ENCODE assay signal across 25 mouse cellular contexts in the genomic region with DNA sequence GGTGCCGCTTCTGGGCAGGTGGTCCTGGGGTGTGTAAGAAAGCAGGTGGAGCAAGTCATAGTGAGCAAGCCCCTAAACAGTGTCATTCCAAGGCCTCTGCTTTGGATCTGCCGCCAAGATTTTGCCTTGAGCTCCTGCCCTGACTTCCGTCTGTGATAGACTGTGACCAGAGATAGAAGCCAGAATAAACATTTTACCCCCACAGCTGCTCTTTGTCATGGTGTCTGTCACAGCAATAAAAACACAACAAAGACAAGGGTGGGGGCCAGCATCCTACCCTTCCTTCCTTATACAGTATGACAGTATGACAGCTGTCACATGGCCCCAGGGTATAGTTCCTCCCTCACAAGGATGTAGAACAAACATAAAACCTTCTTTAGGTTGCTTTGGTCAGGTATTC.
DNase-seq lines count a peak whose midpoint lies in the region; ATAC-seq and TF ChIP-seq lines count a peak whose summit lies in the region.
"Had no signal": no experiment of that assay in that cellular context is flagged by ENCODE, and none has a peak within 500 bp of the region (broad histone marks: within the 10 kb centered on the region; RNA-seq: fewer than 3 reads in every experiment).

No protein-coding gene starts in this region.

- H3K36me3 ChIP-seq in heart, postnatal 0 days (replicated peaks; ENCODE audit: control insufficient read depth, insufficient read depth, low read length), result no peaks in the 10 kb centered on the region
- H3K36me3 ChIP-seq in lung, embryonic 15.5 days, result no peaks in the 10 kb centered on the region
- H3K36me3 ChIP-seq: embryonic facial prominence, embryonic 10.5 days; forebrain, embryonic 15.5 days; hindbrain, embryonic 10.5 days; intestine, embryonic 15.5 days; liver, embryonic 13.5 days; midbrain, embryonic 15.5 days; neural tube, embryonic 12.5 days; stomach, embryonic 15.5 days had no signal

- no peak for TF ChIP-seq CTCF in heart, postnatal 0 days (IDR thresholded peaks at IDR 0.05; ENCODE audit: low read depth)

- H3K4me3 ChIP-seq in heart, postnatal 0 days (ENCODE audit: low read depth, low read length), result no peak overlapping the region
- no peak overlapping the region for H3K4me3 ChIP-seq in lung, embryonic 15.5 days
- H3K4me3 ChIP-seq: embryonic facial prominence, embryonic 10.5 days; forebrain, embryonic 15.5 days; hindbrain, embryonic 10.5 days; intestine, embryonic 15.5 days; left cerebral cortex, adult 2 months; liver, embryonic 13.5 days; midbrain, embryonic 15.5 days; neural tube, embryonic 12.5 days; stomach, embryonic 15.5 days had no signal

- no peaks in the 10 kb centered on the region for H3K4me1 ChIP-seq in heart, postnatal 0 days (ENCODE audit: control insufficient read depth, insufficient read depth)
- no peaks in the 10 kb centered on the region for H3K4me1 ChIP-seq in lung, embryonic 15.5 days
- H3K4me1 ChIP-seq: embryonic facial prominence, embryonic 10.5 days; forebrain, embryonic 15.5 days; hindbrain, embryonic 10.5 days; intestine, embryonic 15.5 days; liver, embryonic 13.5 days; midbrain, embryonic 15.5 days; neural tube, embryonic 12.5 days; stomach, embryonic 15.5 days had no signal

- H3K4me2 ChIP-seq in heart, postnatal 0 days (ENCODE audit: low read depth, low read length), result no peak overlapping the region
- H3K4me2 ChIP-seq in lung, embryonic 15.5 days, result no peak overlapping the region
- H3K4me2 ChIP-seq: forebrain, embryonic 15.5 days; intestine, embryonic 15.5 days; liver, embryonic 13.5 days; midbrain, embryonic 15.5 days; neural tube, embryonic 12.5 days; stomach, embryonic 15.5 days had no signal

- WGBS in heart, postnatal 0 days, result 38% methylated on average over 3 of the region's 3 CpGs
- WGBS in lung, embryonic 15.5 days, result 28% methylated on average over 3 of the region's 3 CpGs

- intact Hi-C loops in heart, postnatal 14 days (cut with DNase I), result no loop called here

- H3K27ac ChIP-seq in heart, postnatal 0 days (ENCODE audit: low read depth), result no peak overlapping the region
- no peak overlapping the region for H3K27ac ChIP-seq in lung, embryonic 15.5 days
- H3K27ac ChIP-seq: embryonic facial prominence, embryonic 10.5 days; forebrain, embryonic 15.5 days; hindbrain, embryonic 10.5 days; intestine, embryonic 15.5 days; left cerebral cortex, adult 2 months; liver, embryonic 13.5 days; macrophage; midbrain, embryonic 15.5 days; neural tube, embryonic 12.5 days; stomach, embryonic 15.5 days had no signal

- no peak overlapping the region for H3K9ac ChIP-seq in heart, postnatal 0 days (replicated peaks; ENCODE audit: low read depth, low read length)
- H3K9ac ChIP-seq in lung, embryonic 15.5 days, result no peak overlapping the region
- H3K9ac ChIP-seq: forebrain, embryonic 15.5 days; intestine, embryonic 15.5 days; liver, embryonic 13.5 days; midbrain, embryonic 15.5 days; neural tube, embryonic 12.5 days; stomach, embryonic 15.5 days had no signal

- peak; percentile 67 for ATAC-seq in heart, postnatal 0 days (ENCODE audit: insufficient read depth, low read depth)
- peak; percentile 74; the same call in 1 of the 2 replicates for ATAC-seq in lung, embryonic 15.5 days (ENCODE audit: borderline replicate concordance, extremely low read depth, low FRiP score, low TSS enrichment)
- ATAC-seq: activated CD4-positive, CD25-positive, alpha-beta regulatory T cell, adult 4 months; forebrain, embryonic 15.5 days; hindbrain, embryonic 16.5 days; intestine, embryonic 15.5 days; midbrain, embryonic 15.5 days had no signal

- H3K9me3 ChIP-seq in heart, postnatal 0 days (replicated peaks; ENCODE audit: control insufficient read depth, low read length), result no peaks in the 10 kb centered on the region
- no peaks in the 10 kb centered on the region for H3K9me3 ChIP-seq in lung, embryonic 15.5 days
- H3K9me3 ChIP-seq: embryonic facial prominence, embryonic 10.5 days; forebrain, embryonic 15.5 days; hindbrain, embryonic 10.5 days; intestine, embryonic 15.5 days; liver, embryonic 13.5 days; midbrain, embryonic 15.5 days; neural tube, embryonic 12.5 days; stomach, embryonic 15.5 days had no signal

- peak; percentile 80 for DNase-seq in heart, adult 11 months
- no peak for DNase-seq in heart, postnatal 14 days
- DNase-seq in heart, postnatal 0 days (ENCODE audit: low spot score), result no peak
- no peak for DNase-seq in heart, postnatal 4 days
- no peak for DNase-seq in lung, adult 18-20 months
- DNase-seq in kidney, postnatal 14 days, result peak; percentile 45
- DNase-seq: adrenal gland, adult 8-10 months; cerebellum, adult 11-12 months; cerebellum, postnatal 10 days; gastrocnemius, postnatal 10 days; liver, embryonic 13.5 days; right cerebral cortex, adult 18-20 months; thymus, postnatal 25 days had no signal

- no peaks in the 10 kb centered on the region for H3K27me3 ChIP-seq in heart, postnatal 0 days (ENCODE audit: control insufficient read depth, insufficient read depth, low read length)
- no peaks in the 10 kb centered on the region for H3K27me3 ChIP-seq in lung, embryonic 15.5 days
- H3K27me3 ChIP-seq: forebrain, embryonic 15.5 days; intestine, embryonic 15.5 days; liver, embryonic 13.5 days; midbrain, embryonic 15.5 days; neural tube, embryonic 12.5 days; stomach, embryonic 15.5 days had no signal

- no peak for TF ChIP-seq EP300 in heart, postnatal 0 days (IDR thresholded peaks at IDR 0.05; ENCODE audit: low read depth)

Comparison
In these comparisons a context has a peak if more than half of its experiments do, and no peak if none do; other contexts are left out.
1. DNase-seq: peak in heart, adult 11 months (single experiment) and kidney, postnatal 14 days (single experiment); none in heart, postnatal 14 days (0 of 2), heart, postnatal 0 days (single experiment), heart, postnatal 4 days (single experiment) and lung, adult 18-20 months (0 of 2).